Mouse (Mus musculus) Patski (cell line): ENCODE results near the gene Capg. TPM values are rescaled to one million over a fixed set of nuclear protein-coding genes. Genes with fewer than 3 reads are reported as not detected.

Source experiments
- ATAC-seq: fragments of 100-300 bp; one replicate; pipeline ENCODE4 v1.8.0; 2021
- CTCF ChIA-PET: fragments of 350-600 bp; sonication (Branson Sonifier 250); formaldehyde crosslinking; loops from one replicate; lab custom pipeline; 2022; ENCODE audit warnings: inconsistent platforms; lab: Charles Lee
- POLR2A ChIA-PET: fragments of 350-600 bp; sonication (Branson Sonifier 250); formaldehyde crosslinking; loops from one replicate; lab custom pipeline; 2022; ENCODE audit warnings: antibody characterized with exemption, inconsistent platforms; lab: Charles Lee
- DNase-seq: peaks from one replicate; pipeline ENCODE4 v3.0.0-alpha.2; 2011; ENCODE audit warnings: low read depth, low spot score
- H3K27me3 ChIP-seq: fragments of 371-371 bp; one replicate; pipeline ENCODE4 v1.5.1; 2021
- CTCF ChIP-seq: fragments of 100-300 bp; IDR thresholded peaks from one replicate; pipeline ENCODE4 v1.5.1; 2021
- in situ Hi-C: fragments of 300-500 bp; cut with MboI; formaldehyde crosslinking; loops from 3 replicates; pipeline ENCODE4 v1.11.1; 2018; ENCODE audit warnings: low pct_unique_long_range_greater_than_20kb, mixed read lengths
- polyA plus RNA-seq: library from polyadenylated mRNA; unstranded; gene quantifications from one replicate; pipeline ENCODE4 v1.2.3, GENCODE M21; 2021

Capg gene
- polyA plus RNA-seq, 1 experiment from 2014 or later, result 230 TPM

DNA sequence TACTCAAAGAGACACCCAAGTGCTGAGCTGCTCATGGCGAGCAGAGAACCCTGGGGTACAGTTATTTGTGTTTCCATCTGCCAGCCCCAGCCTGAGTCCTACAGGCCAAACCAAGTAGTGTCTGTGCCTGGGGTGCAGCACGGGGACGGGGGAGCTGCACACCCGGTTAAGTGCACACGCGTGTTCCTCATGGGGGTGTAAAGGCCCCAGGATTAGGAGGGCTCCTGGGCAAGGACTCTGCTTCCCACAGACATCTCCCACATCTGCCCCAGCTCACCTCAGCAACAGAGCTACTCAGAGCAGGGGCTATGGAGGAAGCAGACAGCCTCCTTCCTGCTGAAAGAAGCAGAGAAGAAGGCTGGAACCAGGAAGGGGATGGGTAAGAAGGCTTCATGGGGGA is 28.5 kb upstream of the Capg start:
- ChIA-PET POLR2A (no interaction called here), CTCF (no interaction called here)
- in situ Hi-C loops, result no loop called here
- DNase-seq (no peak), ATAC-seq (no peak)
- TF ChIP-seq CTCF, result no peak
- no peaks in the 10 kb centered on the region for H3K27me3 ChIP-seq

DNA sequence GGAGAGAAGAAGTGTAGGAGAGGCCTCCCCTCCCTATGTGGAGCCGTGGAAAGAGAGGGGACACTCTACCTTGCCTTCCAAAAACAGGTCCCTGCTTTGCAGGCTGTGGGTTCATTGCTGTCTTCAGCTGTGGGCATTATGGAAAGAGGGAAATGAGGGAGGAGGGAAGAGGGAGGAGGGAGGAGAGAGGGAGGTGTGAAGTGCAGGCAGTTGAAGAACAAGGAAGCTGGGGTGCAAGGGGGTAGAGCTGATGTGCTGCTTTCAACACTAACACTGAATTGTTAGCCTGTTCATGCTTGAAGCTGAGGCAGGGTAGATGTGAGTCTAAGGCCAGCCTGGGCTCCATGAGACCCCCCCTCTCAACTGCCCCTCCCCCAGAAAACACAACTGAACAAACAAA is 25.3 kb upstream of the Capg start:
- H3K27me3 ChIP-seq, result no peaks in the 10 kb centered on the region
- DNase-seq (no peak), ATAC-seq (no peak)
- ChIA-PET POLR2A (interaction anchor here (0.6 kb wide), 1 partner anchor 269 kb away, joined by 4 read pairs; no protein-coding TSS in a partner anchor), CTCF (interaction anchor here (1.1 kb wide), 1 partner anchor 9 kb away, joined by 3 read pairs; no protein-coding TSS in a partner anchor)
- no peak for TF ChIP-seq CTCF
- in situ Hi-C loops, result no loop called here

DNA sequence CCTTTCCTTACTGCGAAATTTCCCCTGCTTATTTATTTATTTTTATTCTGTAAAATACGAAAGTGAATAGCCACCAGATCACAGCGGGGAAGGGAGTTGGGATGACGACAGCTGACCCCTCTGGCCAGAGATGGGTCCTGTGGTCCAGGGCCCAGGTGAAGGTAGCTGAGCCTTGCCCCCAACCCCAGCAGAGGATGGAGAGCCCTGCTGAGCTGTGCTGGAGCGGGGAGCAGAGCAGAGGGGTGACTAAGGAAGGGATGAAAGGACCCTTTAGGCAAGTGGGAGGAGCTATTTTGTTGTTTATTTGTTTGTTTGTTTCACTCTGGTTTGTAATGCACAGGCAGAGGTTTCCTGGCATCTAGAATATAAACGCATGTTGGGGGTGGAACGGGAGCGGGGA is 24.9 kb upstream of the Capg start:
- in situ Hi-C loops, result no loop called here
- ATAC-seq (no peak), DNase-seq (no peak)
- TF ChIP-seq CTCF, result no peak
- CTCF ChIA-PET, result interaction anchor here (1.1 kb wide), 1 partner anchor 9 kb away, joined by 3 read pairs; no protein-coding TSS in a partner anchor
- no peaks in the 10 kb centered on the region for H3K27me3 ChIP-seq
- POLR2A ChIA-PET, result interaction anchor here (0.6 to 0.8 kb wide), 2 partner anchors 13 to 270 kb away, joined by 3 to 4 read pairs; no protein-coding TSS in a partner anchor

DNA sequence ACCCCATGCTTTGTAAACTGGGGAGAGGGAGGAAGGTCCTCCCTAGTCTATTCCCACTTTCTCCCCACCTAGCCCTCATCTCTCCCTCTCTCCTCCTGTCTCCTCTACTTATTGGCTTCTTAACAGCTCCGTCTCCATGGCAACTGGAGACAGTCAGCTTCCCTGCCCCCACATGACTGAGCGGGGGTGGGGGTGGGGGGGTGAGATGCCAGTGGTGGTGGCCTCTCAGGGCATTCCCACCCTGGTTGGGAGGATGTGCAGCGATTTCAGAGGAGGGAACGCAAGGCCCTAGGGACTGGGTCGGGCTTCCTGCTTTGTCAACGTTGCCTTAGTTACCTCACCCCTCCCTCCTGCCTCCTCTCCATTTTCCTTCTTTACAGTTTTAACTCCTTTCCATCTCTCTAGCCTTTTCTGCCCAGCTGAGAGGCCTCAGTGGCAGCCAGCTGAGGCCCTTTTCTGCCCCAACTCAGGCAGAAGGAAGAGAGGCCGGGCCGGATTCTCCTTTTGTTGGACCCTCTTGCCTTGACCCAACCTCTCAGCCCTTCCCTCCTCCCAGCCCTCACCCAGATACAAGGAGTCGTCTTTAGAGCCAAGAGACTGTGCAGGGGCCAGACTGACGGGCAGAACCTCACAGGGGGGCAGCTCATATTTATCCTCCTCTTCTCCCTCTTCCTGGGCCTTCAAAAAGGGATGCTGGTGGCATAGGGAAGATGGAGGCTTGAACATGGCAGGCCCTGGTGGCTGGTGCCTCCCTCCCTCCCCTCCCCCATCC is 24.1 kb upstream of the Capg start:
- ChIA-PET POLR2A (interaction anchor here (0.8 kb wide), 1 partner anchor 12 kb away, joined by 3 read pairs; no protein-coding TSS in a partner anchor), CTCF (interaction anchor here (1.1 kb wide), 1 partner anchor 10 kb away, joined by 3 read pairs; no protein-coding TSS in a partner anchor)
- DNase-seq, result no peak
- no peaks in the 10 kb centered on the region for H3K27me3 ChIP-seq
- in situ Hi-C loops, result no loop called here
- no peak for ATAC-seq
- TF ChIP-seq CTCF, result no peak

DNA sequence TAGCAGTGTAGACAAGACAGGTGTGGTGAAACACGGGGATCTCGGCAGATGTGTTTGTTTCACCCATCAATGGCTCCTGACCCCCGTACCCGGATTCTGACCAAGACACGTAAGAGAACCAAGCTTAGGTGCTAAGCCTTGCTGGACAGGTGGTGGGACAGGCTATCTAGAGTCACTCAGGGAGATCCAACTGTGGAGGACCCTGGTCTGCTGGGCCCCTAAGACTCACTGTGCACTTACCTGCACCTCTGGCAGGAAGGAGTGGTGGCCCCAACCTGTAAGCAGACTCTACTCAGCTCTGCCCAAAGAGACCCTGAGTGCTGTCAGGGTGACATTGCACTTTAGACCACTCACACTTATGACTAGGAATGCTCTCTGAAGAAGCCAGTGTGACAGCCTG is 23.3 kb upstream of the Capg start:
- no peak for ATAC-seq
- no peaks in the 10 kb centered on the region for H3K27me3 ChIP-seq
- POLR2A ChIA-PET, result no interaction called here
- no peak for TF ChIP-seq CTCF
- in situ Hi-C loops, result no loop called here
- CTCF ChIA-PET, result no interaction called here
- no peak for DNase-seq

DNA sequence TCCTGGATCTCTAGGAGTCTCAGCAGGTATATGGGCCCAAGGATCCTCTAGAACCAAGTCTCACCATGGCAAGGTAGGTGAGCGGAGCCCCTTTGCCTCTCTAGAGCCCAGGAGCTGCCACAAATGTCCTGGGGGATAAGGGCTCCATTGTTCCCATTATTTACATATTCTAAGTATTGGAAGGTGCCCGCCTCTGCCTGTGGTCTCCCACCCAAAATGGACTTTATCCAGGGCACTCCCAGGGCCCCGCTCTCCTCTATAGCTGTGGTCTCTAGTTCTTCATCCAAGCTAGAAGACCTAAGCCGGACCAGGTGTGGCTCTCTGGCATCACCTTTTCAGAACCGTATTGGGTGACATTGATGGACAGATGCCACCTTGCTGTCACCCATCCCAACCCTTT is 22.6 kb upstream of the Capg start, which contains the start of gene Sh2d6:
Gene Sh2d6, minus strand, starts transcription at position 101 of the 400 bp plus-strand sequence.
- no peak for TF ChIP-seq CTCF
- no peak for DNase-seq
- CTCF ChIA-PET, result interaction anchor here (0.7 kb wide), 1 partner anchor 90 kb away, joined by 3 read pairs; no protein-coding TSS in a partner anchor
- in situ Hi-C loops, result no loop called here
- POLR2A ChIA-PET, result no interaction called here
- ATAC-seq, result no peak
- H3K27me3 ChIP-seq, result no peaks in the 10 kb centered on the region

DNA sequence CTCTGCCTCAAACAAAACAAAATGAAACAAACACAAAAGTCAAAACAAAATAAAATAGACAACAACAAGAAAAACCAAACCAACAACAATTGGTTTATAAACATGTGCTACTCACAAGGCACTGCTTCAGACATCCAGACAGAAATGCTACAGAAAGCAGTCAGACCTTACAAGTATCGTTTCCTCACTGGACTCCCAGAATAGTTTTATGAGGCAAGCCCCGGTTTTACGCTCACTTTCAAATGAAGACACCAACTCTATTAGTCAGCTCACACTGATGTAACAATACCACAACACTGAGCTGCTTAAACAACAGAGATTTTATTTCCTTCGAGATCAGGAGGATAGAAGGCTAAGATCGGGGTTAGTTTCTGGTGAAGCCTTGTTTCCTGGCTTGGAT is 21.9 kb upstream of the Capg start:
- no peaks in the 10 kb centered on the region for H3K27me3 ChIP-seq
- ATAC-seq (no peak), DNase-seq (no peak)
- ChIA-PET CTCF (no interaction called here), POLR2A (no interaction called here)
- TF ChIP-seq CTCF, result no peak
- in situ Hi-C loops, result no loop called here

DNA sequence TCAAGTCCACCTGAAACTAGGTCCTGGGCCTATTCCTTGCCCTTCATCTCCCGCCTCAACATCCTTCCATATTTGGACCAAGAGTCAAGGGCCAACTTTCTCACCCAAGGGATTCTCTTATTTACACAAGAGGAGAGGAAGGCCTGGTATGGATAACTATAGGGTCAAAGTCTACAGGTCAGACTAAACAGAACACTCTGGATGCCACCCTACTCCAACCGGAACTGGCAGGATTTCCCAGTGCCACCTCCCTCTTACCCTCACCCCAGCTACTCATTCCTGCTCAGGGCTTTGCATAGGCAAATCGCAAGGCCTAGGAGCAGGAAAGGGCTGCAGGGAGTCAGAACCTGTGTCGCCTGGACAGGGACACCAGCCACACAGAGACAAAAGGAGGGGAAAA is 21.0 kb upstream of the Capg start:
- POLR2A ChIA-PET, result no interaction called here
- CTCF ChIA-PET, result no interaction called here
- ATAC-seq (no peak), DNase-seq (no peak)
- in situ Hi-C loops, result no loop called here
- no peak for TF ChIP-seq CTCF
- H3K27me3 ChIP-seq, result no peaks in the 10 kb centered on the region

DNA sequence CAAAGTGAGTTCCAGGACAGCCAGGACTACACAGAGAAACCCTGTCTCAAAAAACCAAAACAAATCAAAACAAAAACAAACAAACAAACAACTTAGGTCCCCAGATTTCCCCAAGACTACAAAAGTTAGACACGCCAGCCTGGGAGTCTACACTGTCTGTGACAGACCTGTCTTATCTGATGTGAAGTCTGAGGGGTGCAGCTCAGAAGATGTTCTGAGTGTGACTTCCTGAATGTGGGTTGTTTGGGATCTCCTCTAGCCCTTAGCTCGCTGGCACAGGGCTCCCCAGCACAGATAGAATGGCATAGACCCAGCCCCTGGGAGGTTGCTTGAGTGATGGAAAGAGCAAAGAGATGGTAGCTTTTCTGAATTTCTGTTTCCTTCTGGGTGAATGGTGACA is 20.0 kb upstream of the Capg start:
- CTCF ChIA-PET, result no interaction called here
- in situ Hi-C loops, result no loop called here
- DNase-seq (no peak), ATAC-seq (no peak)
- POLR2A ChIA-PET, result no interaction called here
- no peak for TF ChIP-seq CTCF
- H3K27me3 ChIP-seq, result no peaks in the 10 kb centered on the region

DNA sequence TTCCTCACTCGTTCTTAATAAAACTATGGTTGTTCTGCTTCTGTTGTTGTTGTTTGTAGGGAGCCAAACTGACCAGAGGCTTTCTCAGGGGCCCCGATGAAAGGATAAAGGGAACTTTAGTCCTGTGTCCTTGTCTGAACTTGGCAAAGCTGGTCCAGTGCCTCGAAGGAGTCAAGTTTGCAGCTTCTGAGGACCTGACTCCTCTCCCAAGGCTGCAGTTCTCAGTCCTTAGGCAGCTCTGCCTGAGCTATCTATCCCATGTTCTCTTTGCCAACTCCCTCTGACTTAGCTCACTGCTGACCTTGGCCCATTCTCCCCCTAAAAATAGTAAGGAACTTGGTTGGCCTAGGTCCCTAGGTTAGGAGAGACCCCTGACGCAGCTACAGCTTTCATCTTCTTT is 17.1 kb upstream of the Capg start:
- in situ Hi-C loops, result no loop called here
- ATAC-seq, result no peak
- no peak for TF ChIP-seq CTCF
- H3K27me3 ChIP-seq, result no peaks in the 10 kb centered on the region
- CTCF ChIA-PET, result no interaction called here
- POLR2A ChIA-PET, result no interaction called here
- DNase-seq, result no peak
